Mouse (Mus musculus) cerebellum, adult 18-20 months (tissue): Measurements from ENCODE around the gene Col4a2.

ENCODE experiments used
- DNase-seq, 2 experiments: peaks; one replicate each; pipeline ENCODE4 v3.0.0; 2021

The Col4a2 gene

GRCm38 (mm10) chr8:11297141-11297838, 15.3 kb upstream of the Col4a2 start:
- no peak for DNase-seq

GRCm38 (mm10) chr8:11298531-11299316, 13.9 kb upstream of the Col4a2 start:
- DNase-seq, result no peak

- DNase-seq, result no peak
Observed at GRCm38 (mm10) chr8:11299317-11299602, 13.3 kb upstream of the Col4a2 start.

GRCm38 (mm10) chr8:11300436-11300835, 12.2 kb upstream of the Col4a2 start:
- DNase-seq, result no peak

- no peak for DNase-seq
Observed at GRCm38 (mm10) chr8:11304027-11304601, 8.5 kb upstream of the Col4a2 start.

- DNase-seq, result no peak
Observed at GRCm38 (mm10) chr8:11305539-11305938, 7.1 kb upstream of the Col4a2 start.

GRCm38 (mm10) chr8:11307451-11307850, 5.2 kb upstream of the Col4a2 start:
- DNase-seq, result no peak

- DNase-seq, result no peak
Observed at GRCm38 (mm10) chr8:11308570-11308998, 4.0 kb upstream of the Col4a2 start.

- no peak for DNase-seq
Observed at GRCm38 (mm10) chr8:11309226-11309625, 3.4 kb upstream of the Col4a2 start.

GRCm38 (mm10) chr8:11310049-11310448, 2.6 kb upstream of the Col4a2 start:
- no peak for DNase-seq

GRCm38 (mm10) chr8:11311681-11312348, 790 bp upstream of the Col4a2 start:
- no peak for DNase-seq

GRCm38 (mm10) chr8:11313176-11314111, 839 bp downstream of the Col4a2 start:
- DNase-seq, result no peak

GRCm38 (mm10) chr8:11314613-11315012, 2.0 kb downstream of the Col4a2 start:
- DNase-seq, result no peak

GRCm38 (mm10) chr8:11315179-11315943, 2.8 kb downstream of the Col4a2 start:
- no peak for DNase-seq

GRCm38 (mm10) chr8:11316118-11316517, 3.5 kb downstream of the Col4a2 start:
- DNase-seq, result no peak

GRCm38 (mm10) chr8:11319405-11319804, 6.8 kb downstream of the Col4a2 start:
- no peak for DNase-seq

- DNase-seq, result no peak
Observed at GRCm38 (mm10) chr8:11321841-11322240, 9.2 kb downstream of the Col4a2 start.

- DNase-seq, result no peak
Observed at GRCm38 (mm10) chr8:11322724-11323585, 10.3 kb downstream of the Col4a2 start.

- DNase-seq, result no peak
Observed at GRCm38 (mm10) chr8:11323681-11324080, 11.1 kb downstream of the Col4a2 start.

GRCm38 (mm10) chr8:11324801-11325395, 12.3 kb downstream of the Col4a2 start:
- DNase-seq, result no peak
